Mouse (Mus musculus) lung, adult 18-20 months (tissue): Measurements from ENCODE around the gene C130026I21Rik.
"Not testable (repeated sequence)": the region's sequence is repeated elsewhere in the genome, so short reads cannot be mapped to it uniquely, and the experiment has no call there.

Source experiments
- DNase-seq, 2 experiments: peaks; one replicate each; pipeline ENCODE4 v3.0.0; 2022; ENCODE audit warnings: mixed read lengths in 2 of 2

C130026I21Rik gene

DNA sequence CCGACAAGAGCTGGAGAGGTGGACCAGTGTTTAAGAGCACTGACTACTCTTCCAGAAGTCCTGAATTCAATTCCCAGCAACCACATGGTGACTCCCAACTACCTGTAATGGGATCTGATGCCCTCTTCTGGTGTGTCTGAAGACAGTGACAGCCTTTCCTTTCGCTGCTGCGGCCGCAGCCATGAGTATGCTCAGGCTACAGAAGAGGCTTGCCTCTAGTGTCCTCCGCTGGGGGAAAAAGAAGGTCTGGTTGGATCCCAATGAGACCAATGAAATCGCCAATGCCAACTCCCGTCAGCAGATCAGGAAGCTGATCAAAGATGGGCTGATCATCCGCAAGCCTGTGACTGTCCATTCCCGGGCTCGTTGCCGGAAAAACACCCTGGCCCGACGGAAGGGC is 258.4 kb downstream of the C130026I21Rik start:
- DNase-seq = not testable (repeated sequence)

GRCm38 (mm10) chr1:85010947-85011346 is 259.4 kb downstream of the C130026I21Rik start:
- DNase-seq = peak in 1 of 2 experiments; percentile 4

DNA sequence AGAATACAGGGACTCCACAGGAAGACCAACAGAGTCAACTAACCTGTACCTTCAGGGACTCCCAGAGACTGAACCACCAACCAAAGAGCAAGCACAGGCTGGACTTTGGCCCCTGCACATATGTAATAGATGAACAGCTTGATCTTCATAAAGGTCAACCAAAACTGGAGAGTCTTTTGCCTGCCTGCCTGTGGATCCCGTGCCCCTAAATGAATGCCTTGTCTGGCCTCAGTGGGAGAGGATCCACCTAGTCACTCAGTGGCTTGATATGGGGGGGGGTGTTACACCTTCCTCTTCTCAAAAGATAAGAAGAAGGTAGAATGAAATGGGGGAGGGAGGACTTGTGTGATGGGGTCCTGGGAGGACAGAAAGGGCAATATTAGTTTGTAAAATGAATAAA is 262.6 kb downstream of the C130026I21Rik start:
- DNase-seq = not testable (repeated sequence)

- DNase-seq = not testable (repeated sequence)
These were observed 271.1 kb downstream of the C130026I21Rik start for GRCm38 (mm10) chr1:84999241-84999640.

DNA sequence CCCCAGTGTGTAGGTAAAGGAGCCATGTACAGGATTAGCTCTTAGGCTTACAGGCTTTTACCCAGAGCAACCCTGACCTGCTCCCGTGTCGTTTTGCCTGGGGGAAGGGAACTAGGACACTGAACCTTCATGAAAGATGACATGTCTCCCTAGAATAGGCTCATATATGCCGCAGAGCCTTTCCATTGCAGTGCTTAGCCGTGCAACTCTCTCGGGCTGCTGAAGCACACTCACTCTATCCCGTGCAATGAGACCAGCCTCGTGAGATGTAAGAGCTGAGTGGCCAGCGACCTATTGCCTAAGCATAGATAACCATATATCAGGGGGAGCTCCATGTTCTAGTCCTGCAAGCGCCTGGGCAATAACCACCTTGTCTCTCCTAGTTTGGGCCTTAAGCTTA is 274.1 kb downstream of the C130026I21Rik start:
- not testable (repeated sequence) for DNase-seq

DNA sequence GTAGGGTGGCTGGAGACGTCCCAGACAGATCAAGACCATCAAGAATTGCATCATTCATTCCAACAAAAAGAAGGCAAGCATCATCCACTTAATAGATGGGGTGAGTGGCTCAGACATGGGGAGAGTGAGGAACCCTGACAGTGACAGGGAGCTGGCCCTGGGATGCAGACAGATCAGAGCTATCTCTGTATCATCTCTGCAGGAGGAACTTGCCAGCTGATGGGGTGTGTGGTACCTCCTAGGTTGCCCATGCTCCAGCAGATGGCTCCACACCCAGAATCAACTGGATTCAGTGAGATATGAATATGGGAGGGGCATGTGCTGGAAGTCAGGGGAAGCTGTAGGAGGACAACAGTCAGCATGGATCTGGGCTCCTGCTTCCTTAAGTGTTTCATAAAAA is 275.9 kb downstream of the C130026I21Rik start:
- DNase-seq = not testable (repeated sequence)

DNA sequence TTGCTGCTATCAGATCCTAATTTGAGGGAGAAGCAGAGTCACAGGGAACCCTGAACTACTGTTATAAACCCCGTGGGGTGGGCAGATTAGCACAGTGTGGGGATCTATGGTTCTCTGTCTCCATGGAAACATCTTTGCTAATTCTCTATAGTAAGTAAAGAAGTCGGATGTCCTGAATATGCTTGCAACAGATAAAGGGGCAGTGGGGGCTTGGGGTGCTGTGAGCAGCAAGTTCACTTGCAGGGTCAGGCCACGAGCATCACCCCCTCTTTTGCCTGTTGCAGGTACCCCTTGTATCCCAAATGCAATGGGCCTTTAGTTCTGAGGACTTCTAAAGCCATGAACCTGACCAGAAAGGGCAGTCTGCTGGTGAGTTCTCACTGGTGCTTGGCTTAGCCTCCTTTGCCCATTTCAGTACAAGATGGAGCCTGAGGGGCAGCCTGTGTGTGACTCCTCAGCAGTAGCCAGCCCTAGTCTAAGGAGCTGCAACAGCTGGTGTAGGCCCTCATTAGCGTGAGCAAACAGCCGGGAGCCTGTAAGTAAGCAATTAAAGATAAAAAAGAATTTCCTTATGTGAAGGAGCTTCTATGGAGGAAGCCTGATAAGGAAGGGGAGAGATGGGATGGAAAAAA is 276.6 kb downstream of the C130026I21Rik start:
- not testable (repeated sequence) for DNase-seq

GRCm38 (mm10) chr1:84993235-84993634 is 277.1 kb downstream of the C130026I21Rik start:
- not testable (repeated sequence) for DNase-seq

DNA sequence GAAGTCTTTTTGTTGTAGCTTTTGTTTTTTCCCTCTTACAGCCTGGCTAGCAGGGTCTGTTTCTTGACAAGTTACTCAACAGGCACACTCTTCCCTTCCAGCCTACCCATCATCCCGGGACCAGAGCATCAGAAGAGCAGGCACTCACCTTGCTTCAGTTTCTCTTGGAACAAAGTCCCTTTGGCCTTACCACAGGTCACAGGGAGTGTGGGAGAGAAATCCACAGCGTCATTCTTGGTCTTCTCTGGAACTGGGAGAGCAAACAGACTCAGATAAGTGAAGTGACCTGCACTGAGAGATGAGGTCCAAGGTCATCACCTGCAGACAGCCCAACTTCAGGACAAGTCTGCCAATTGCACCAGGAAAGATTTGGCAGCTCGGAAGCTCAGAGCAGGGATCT is 277.5 kb downstream of the C130026I21Rik start:
- DNase-seq = not testable (repeated sequence)

- DNase-seq = not testable (repeated sequence)
These were observed 281.3 kb downstream of the C130026I21Rik start for GRCm38 (mm10) chr1:84989044-84989443.

- not testable (repeated sequence) for DNase-seq
These were observed 282.6 kb downstream of the C130026I21Rik start for GRCm38 (mm10) chr1:84987729-84988128.

DNA sequence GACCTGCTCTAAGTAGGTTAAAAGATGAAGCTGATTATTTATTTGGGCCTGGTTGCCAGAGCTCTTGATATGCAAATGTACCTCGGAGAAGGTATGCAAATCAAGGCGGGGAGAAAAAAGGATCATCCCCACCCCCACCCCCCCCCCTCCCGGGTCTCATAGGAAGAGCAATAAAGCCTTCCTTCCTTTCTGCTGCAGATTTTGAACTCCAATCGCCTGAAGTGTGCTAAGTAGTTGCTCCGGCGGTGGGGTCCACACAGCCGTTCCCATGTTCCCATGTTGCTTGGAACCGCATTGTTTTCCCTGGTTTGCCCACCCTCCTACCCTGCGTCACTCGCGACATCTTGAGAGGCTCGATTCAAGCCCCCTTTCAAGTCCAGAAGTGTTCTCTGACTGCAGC is 308.6 kb downstream of the C130026I21Rik start:
- DNase-seq = not testable (repeated sequence)

DNA sequence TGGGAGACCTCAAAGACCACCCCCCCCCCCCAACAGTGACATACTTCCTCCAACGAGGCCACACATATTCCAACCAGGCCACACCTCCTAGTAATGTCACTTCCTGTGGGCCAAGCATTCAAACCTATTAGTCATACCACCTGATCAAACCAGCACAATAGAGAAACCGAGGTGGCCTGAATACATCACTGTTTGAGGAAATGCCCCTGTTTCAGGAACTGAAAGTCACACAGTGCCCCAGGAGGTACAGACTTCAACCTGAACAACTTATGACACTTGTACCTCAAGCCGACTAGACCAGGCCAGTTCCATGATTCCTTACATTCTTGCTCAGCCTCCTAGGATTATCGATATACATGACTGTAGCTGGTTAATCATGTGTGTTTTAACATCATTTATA is 312.7 kb downstream of the C130026I21Rik start:
- DNase-seq = not testable (repeated sequence)

DNA sequence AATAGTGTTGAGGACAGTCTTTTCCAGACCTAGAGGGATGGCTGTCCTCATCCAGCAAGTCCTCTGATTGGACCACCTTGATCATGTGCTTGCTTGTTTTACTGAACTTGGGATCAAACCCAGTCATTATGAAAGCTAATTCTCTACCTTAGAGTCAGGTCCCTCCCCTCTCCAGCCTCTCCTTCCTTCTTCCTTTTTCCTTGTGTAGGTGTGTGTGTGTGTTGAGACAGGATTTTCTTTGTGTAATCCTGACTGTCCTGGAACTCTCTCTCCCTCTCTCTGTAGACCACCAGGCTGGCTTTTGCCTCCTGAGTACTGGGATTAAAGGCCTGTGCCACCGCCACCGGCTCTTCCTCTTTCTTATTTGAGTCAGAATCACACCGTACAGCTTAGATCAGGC is 313.6 kb downstream of the C130026I21Rik start:
- not testable (repeated sequence) for DNase-seq

DNA sequence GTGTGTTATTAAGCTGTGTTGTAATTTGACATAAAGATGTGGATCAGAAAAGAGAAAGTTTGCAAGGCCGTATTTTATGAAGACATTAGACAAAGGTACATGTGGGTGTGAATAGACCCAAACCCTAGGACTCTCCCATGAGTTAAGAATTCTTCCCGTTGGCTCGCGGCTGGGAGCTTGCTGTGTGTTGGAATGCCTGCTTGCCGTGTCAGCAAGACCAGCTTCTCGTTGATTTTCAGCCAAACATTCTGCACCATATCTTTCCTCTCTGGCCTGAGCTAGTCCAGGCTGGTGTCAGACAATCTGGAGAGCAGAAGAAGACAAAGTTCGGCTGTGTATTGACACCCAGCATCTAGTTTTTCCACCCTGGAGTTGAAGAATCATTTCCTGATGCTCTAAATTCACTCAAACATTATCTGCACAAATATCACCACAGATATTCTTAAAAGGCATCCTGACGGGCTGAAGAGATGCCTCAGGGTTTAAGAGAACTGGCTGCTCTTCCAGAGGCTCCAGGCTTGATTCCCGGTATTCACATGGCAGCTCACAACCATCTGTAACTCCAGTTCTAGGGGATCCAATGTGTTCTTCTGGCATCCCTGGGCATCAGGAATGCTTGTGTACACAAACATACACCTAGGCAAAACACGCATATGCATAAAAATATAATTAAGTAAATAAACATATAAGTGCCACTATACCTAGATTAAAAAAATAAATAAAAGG is 317.7 kb downstream of the C130026I21Rik start:
- no peak for DNase-seq

DNA sequence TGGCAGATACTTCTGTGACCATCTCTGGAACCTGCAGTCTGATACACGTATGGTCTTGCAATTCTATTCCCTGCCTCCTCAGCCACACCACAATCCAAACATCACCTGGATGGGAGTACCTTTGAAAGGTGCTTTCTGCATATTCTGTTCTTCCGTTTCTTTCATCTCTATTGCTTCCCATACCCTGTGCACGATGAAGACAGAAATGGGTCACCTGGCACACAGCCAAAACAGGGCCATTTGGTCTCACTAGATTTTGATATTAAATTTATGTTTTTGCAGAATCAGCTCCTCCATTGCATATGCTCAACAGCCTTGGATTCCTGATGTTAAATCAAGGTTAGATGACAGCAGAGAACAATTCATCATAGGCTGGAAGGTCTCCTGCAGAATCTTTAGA is 318.8 kb downstream of the C130026I21Rik start:
- DNase-seq = no peak

GRCm38 (mm10) chr1:84947390-84947789 is 323.0 kb downstream of the C130026I21Rik start:
- no peak for DNase-seq

GRCm38 (mm10) chr1:84945950-84946349 is 324.4 kb downstream of the C130026I21Rik start:
- DNase-seq = no peak

DNA sequence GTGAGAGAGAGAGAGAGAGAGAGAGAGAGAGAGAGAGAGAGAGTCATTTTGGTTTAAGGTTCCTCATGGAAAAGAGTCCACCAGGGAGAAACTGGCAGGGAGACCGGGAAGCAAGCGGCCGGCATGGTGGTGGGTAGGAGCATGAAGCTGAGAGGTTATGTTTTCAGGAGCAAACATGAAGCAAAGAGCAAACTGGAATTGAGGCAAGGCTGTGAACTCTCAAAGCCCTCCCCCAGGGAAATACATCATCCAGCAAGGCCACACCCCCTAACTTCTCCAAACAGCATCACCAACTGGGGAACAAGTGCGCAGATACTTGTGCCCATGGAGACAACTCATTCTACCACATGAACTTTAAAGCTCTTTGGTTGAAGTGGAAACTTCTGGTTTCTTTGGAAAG is 326.8 kb downstream of the C130026I21Rik start:
- DNase-seq = no peak
